Mouse (Mus musculus) megakaryocyte, embryonic 14.5 days (primary cell): ENCODE data around the gene Hipk2. TPM values are rescaled to one million over a fixed set of nuclear protein-coding genes. Genes with fewer than 3 reads are reported as not detected.
A peak's percentile ranks its signal among the peaks of the same experiment; 100 is the strongest.

Source experiments
- H3K27me3 ChIP-seq: replicated peaks from 2 replicates; pipeline ENCODE3; 2012; ENCODE audit warnings: inconsistent platforms
- H3K36me3 ChIP-seq: replicated peaks from 2 replicates; pipeline ENCODE3; 2012; ENCODE audit warnings: low read length, inconsistent platforms, mixed read lengths
- H3K4me1 ChIP-seq: 2 replicates; pipeline ENCODE4 v1.6.1; 2012; ENCODE audit warnings: inconsistent platforms
- H3K4me3 ChIP-seq: replicated peaks from 2 replicates; pipeline ENCODE3; 2012; ENCODE audit warnings: moderate library complexity, mild to moderate bottlenecking, inconsistent platforms
- H3K9me3 ChIP-seq: 2 replicates; pipeline ENCODE4 v1.6.1; 2012; ENCODE audit warnings: inconsistent platforms
- FLI1 ChIP-seq: IDR thresholded peaks from 2 replicates; pipeline ENCODE4 v1.6.1; 2012; ENCODE audit warnings: low read length, inconsistent platforms, mixed read lengths
- GATA1 ChIP-seq: IDR thresholded peaks from 3 replicates; pipeline ENCODE4 v1.6.1; 2012; ENCODE audit warnings: mixed read lengths, low read length, inconsistent platforms, borderline replicate concordance
- polyA plus RNA-seq: library from polyadenylated mRNA; stranded (reverse); fragments of >175 nt; gene quantifications from 2 replicates; pipeline ENCODE4 v1.2.3, GENCODE M21; 2012; ENCODE audit warnings: low replicate concordance; ENCODE audit not compliant: insufficient read depth

The Hipk2 gene
- polyA plus RNA-seq, 1 experiment = 102 TPM

- Histone ChIP-seq H3K9me3 (no peaks in the 10 kb centered on the region), H3K4me3 (peak overlapping the region; percentile 42), H3K4me1 (peaks cover 91% of the 10 kb centered on the region), H3K36me3 (peaks cover 58% of the 10 kb centered on the region), H3K27me3 (no peaks in the 10 kb centered on the region)
- no peak for TF ChIP-seq GATA1
- TF ChIP-seq FLI1 = no peak
Observed at GRCm38 (mm10) chr6:38787134-38787533, 88.8 kb downstream of the Hipk2 start.

GRCm38 (mm10) chr6:38785747-38786146 is 90.2 kb downstream of the Hipk2 start:
- Histone ChIP-seq H3K4me3 (peak overlapping the region; percentile 74), H3K36me3 (peaks cover 50% of the 10 kb centered on the region), H3K9me3 (no peaks in the 10 kb centered on the region), H3K27me3 (no peaks in the 10 kb centered on the region), H3K4me1 (peaks cover 88% of the 10 kb centered on the region)
- TF ChIP-seq FLI1 (no peak), GATA1 (peak; percentile 84; the same call in 2 of the 3 replicates)

GRCm38 (mm10) chr6:38779411-38779810 is 96.6 kb downstream of the Hipk2 start:
- no peaks in the 10 kb centered on the region for H3K9me3 ChIP-seq
- no peak overlapping the region for H3K4me3 ChIP-seq
- H3K27me3 ChIP-seq = no peaks in the 10 kb centered on the region
- peaks cover 47% of the 10 kb centered on the region for H3K36me3 ChIP-seq
- no peak for TF ChIP-seq GATA1
- no peak for TF ChIP-seq FLI1
- peaks cover 78% of the 10 kb centered on the region for H3K4me1 ChIP-seq

GRCm38 (mm10) chr6:38778887-38779286 is 97.1 kb downstream of the Hipk2 start:
- TF ChIP-seq GATA1 = no peak
- no peak for TF ChIP-seq FLI1
- H3K4me3 ChIP-seq = no peak overlapping the region

GRCm38 (mm10) chr6:38776000-38776584 is 99.9 kb downstream of the Hipk2 start:
- H3K4me1 ChIP-seq = peaks cover 90% of the 10 kb centered on the region
- no peak for TF ChIP-seq FLI1
- TF ChIP-seq GATA1 = no peak
- H3K4me3 ChIP-seq = no peak overlapping the region

More at GRCm38 (mm10) chr6:38778887-38779286, 97.1 kb downstream of the Hipk2 start:
- H3K9me3 ChIP-seq = no peaks in the 10 kb centered on the region
- H3K27me3 ChIP-seq = no peaks in the 10 kb centered on the region
- peaks cover 45% of the 10 kb centered on the region for H3K36me3 ChIP-seq
- H3K4me1 ChIP-seq = peaks cover 78% of the 10 kb centered on the region

GRCm38 (mm10) chr6:38772836-38773518 is 103.0 kb downstream of the Hipk2 start:
- H3K9me3 ChIP-seq = no peaks in the 10 kb centered on the region
- peaks cover 73% of the 10 kb centered on the region for H3K36me3 ChIP-seq
- H3K4me3 ChIP-seq = no peak overlapping the region
- H3K27me3 ChIP-seq = no peaks in the 10 kb centered on the region
- peaks cover 93% of the 10 kb centered on the region for H3K4me1 ChIP-seq
- no peak for TF ChIP-seq GATA1

More at GRCm38 (mm10) chr6:38776000-38776584, 99.9 kb downstream of the Hipk2 start:
- H3K27me3 ChIP-seq = no peaks in the 10 kb centered on the region
- H3K36me3 ChIP-seq = peaks cover 65% of the 10 kb centered on the region
- H3K9me3 ChIP-seq = no peaks in the 10 kb centered on the region

GRCm38 (mm10) chr6:38771061-38771667 is 104.8 kb downstream of the Hipk2 start:
- Histone ChIP-seq H3K4me3 (no peak overlapping the region), H3K9me3 (peaks cover 4% of the 10 kb centered on the region; the same call in 1 of the 2 replicates), H3K36me3 (peaks cover 81% of the 10 kb centered on the region), H3K4me1 (peaks cover 99% of the 10 kb centered on the region), H3K27me3 (no peaks in the 10 kb centered on the region)
- TF ChIP-seq FLI1 = no peak

- Histone ChIP-seq H3K36me3 (peaks cover 88% of the 10 kb centered on the region), H3K4me1 (peaks cover 99% of the 10 kb centered on the region)
Observed at GRCm38 (mm10) chr6:38769627-38770026, 106.3 kb downstream of the Hipk2 start.

GRCm38 (mm10) chr6:38762588-38763265 is 113.2 kb downstream of the Hipk2 start:
- Histone ChIP-seq H3K9me3 (peaks cover 4% of the 10 kb centered on the region; the same call in 1 of the 2 replicates), H3K27me3 (no peaks in the 10 kb centered on the region), H3K36me3 (peaks cover 91% of the 10 kb centered on the region), H3K4me1 (peaks cover 98% of the 10 kb centered on the region), H3K4me3 (no peak overlapping the region)
- TF ChIP-seq GATA1 = no peak

More at GRCm38 (mm10) chr6:38769627-38770026, 106.3 kb downstream of the Hipk2 start:
- H3K27me3 ChIP-seq = no peaks in the 10 kb centered on the region
- TF ChIP-seq FLI1 (no peak), GATA1 (no peak)
- peak overlapping the region; percentile 64 for H3K4me3 ChIP-seq
- peaks cover 4% of the 10 kb centered on the region; the same call in 1 of the 2 replicates for H3K9me3 ChIP-seq

- no peak for TF ChIP-seq GATA1
- no peak for TF ChIP-seq FLI1
- no peak overlapping the region for H3K4me3 ChIP-seq
- H3K36me3 ChIP-seq = peaks cover 91% of the 10 kb centered on the region
- no peaks in the 10 kb centered on the region for H3K27me3 ChIP-seq
- H3K4me1 ChIP-seq = peaks cover 98% of the 10 kb centered on the region
- no peaks in the 10 kb centered on the region for H3K9me3 ChIP-seq
Observed at GRCm38 (mm10) chr6:38762006-38762405, 114.0 kb downstream of the Hipk2 start.
